Mouse (Mus musculus) neural tube, embryonic 11.5 days (tissue): Measurements from ENCODE around the gene Plaur. TPM values are rescaled to one million over a fixed set of nuclear protein-coding genes. Genes with fewer than 3 reads are reported as not detected.

ENCODE experiments used
- ATAC-seq: fragments of 200-750 bp; cut with Nextera tagmentation; 2 replicates; pipeline ENCODE4 v1.8.0; 2017; ENCODE audit warnings: moderate number of reproducible peaks, mild to moderate bottlenecking, moderate TSS enrichment, moderate library complexity; ENCODE audit not compliant: insufficient read depth, low FRiP score, low TSS enrichment
- DNase-seq: peaks from one replicate; pipeline ENCODE4 v3.0.0-alpha.2; 2015; ENCODE audit warnings: low spot score
- H3K27ac ChIP-seq: fragments of 300-500 bp; sonication (generic); 2 replicates; pipeline ENCODE4 v1.5.1; 2014; ENCODE audit warnings: low read depth, mild to moderate bottlenecking, low read length
- H3K27me3 ChIP-seq: fragments of 300-500 bp; sonication (generic); 2 replicates; pipeline ENCODE4 v1.6.1; 2014; ENCODE audit warnings: mild to moderate bottlenecking, low read length, mixed read lengths; ENCODE audit not compliant: control insufficient read depth, insufficient read depth
- H3K36me3 ChIP-seq: fragments of 300-500 bp; sonication (generic); 2 replicates; pipeline ENCODE4 v1.6.1; 2014; ENCODE audit warnings: mild to moderate bottlenecking, low read length, moderate library complexity, mixed read lengths; ENCODE audit not compliant: control insufficient read depth, insufficient read depth
- H3K4me1 ChIP-seq: fragments of 300-500 bp; sonication (generic); 2 replicates; pipeline ENCODE4 v1.6.1; 2014; ENCODE audit warnings: low read length, mixed read lengths; ENCODE audit not compliant: control insufficient read depth, insufficient read depth
- H3K4me2 ChIP-seq: fragments of 300-500 bp; sonication (generic); 2 replicates; pipeline ENCODE4 v1.6.1; 2014; ENCODE audit warnings: low read depth, mild to moderate bottlenecking, moderate library complexity
- H3K4me3 ChIP-seq: fragments of 300-500 bp; sonication (generic); 2 replicates; pipeline ENCODE4 v1.5.1; 2014; ENCODE audit warnings: low read depth, low read length
- H3K9ac ChIP-seq: fragments of 300-500 bp; sonication (generic); 2 replicates; pipeline ENCODE4 v1.6.1; 2014; ENCODE audit warnings: mild to moderate bottlenecking, low read length
- H3K9me3 ChIP-seq: fragments of 300-500 bp; sonication (generic); 2 replicates; pipeline ENCODE4 v1.6.1; 2016; ENCODE audit warnings: low read length; ENCODE audit not compliant: control insufficient read depth
- WGBS: fragments of 180-500 bp; shearing (Covaris S2); extraction: QIAGEN DNeasy Blood & Tissue Kit; methylation state at CpG from one replicate; pipeline ENCODE4 v1.1.7; 2014; 5-methylcytosine and 5-hydroxymethylcytosine counted together
- polyA plus RNA-seq: library from polyadenylated mRNA; unstranded; fragments of >200 nt; fragmentation: Nextera tagmentation; extraction: Ambion mirVana; gene quantifications from 2 replicates; pipeline ENCODE4 v1.2.1, GENCODE M21; 2014

Plaur gene
- polyA plus RNA-seq, 1 experiment from 2014 or later = 1.5 TPM

GRCm38 (mm10) chr7:24439191-24439590 is 23.1 kb upstream of the Plaur start:
- Histone ChIP-seq H3K36me3 (no peaks in the 10 kb centered on the region), H3K4me2 (no peak overlapping the region), H3K27me3 (no peaks in the 10 kb centered on the region), H3K4me1 (no peaks in the 10 kb centered on the region), H3K9me3 (no peaks in the 10 kb centered on the region), H3K9ac (no peak overlapping the region), H3K27ac (no peak overlapping the region), H3K4me3 (no peak overlapping the region)
- ATAC-seq = no peak
- 83% methylated on average over 6 of the region's 6 CpGs for WGBS
- DNase-seq = no peak

GRCm38 (mm10) chr7:24439891-24440290 is 22.4 kb upstream of the Plaur start:
- Histone ChIP-seq H3K9me3 (no peaks in the 10 kb centered on the region), H3K4me3 (no peak overlapping the region), H3K36me3 (no peaks in the 10 kb centered on the region), H3K27me3 (no peaks in the 10 kb centered on the region), H3K27ac (no peak overlapping the region), H3K9ac (no peak overlapping the region), H3K4me2 (no peak overlapping the region), H3K4me1 (no peaks in the 10 kb centered on the region)
- WGBS = 78% methylated on average over 7 of the region's 7 CpGs
- ATAC-seq (no peak), DNase-seq (no peak)

- Histone ChIP-seq H3K27ac (no peak overlapping the region), H3K4me3 (no peak overlapping the region), H3K9ac (no peak overlapping the region), H3K27me3 (no peaks in the 10 kb centered on the region), H3K4me2 (no peak overlapping the region), H3K9me3 (no peaks in the 10 kb centered on the region), H3K4me1 (no peaks in the 10 kb centered on the region), H3K36me3 (no peaks in the 10 kb centered on the region)
- DNase-seq (peak; percentile 64), ATAC-seq (no peak)
- WGBS = 6% methylated on average over 1 of the region's 1 CpGs
Measured at GRCm38 (mm10) chr7:24441785-24442184, 20.5 kb upstream of the Plaur start.

GRCm38 (mm10) chr7:24442313-24442712 is 20.0 kb upstream of the Plaur start:
- H3K9ac ChIP-seq = no peak overlapping the region
- no peak overlapping the region for H3K4me3 ChIP-seq
- no peak overlapping the region for H3K27ac ChIP-seq
- H3K9me3 ChIP-seq = no peaks in the 10 kb centered on the region
- ATAC-seq (no peak), DNase-seq (no peak)
- no peaks in the 10 kb centered on the region for H3K27me3 ChIP-seq
- H3K36me3 ChIP-seq = no peaks in the 10 kb centered on the region
- no peaks in the 10 kb centered on the region for H3K4me1 ChIP-seq
- WGBS = 84% methylated on average over 8 of the region's 8 CpGs
- no peak overlapping the region for H3K4me2 ChIP-seq

GRCm38 (mm10) chr7:24445266-24445926 is 16.9 kb upstream of the Plaur start:
- Histone ChIP-seq H3K27me3 (no peaks in the 10 kb centered on the region), H3K4me2 (no peak overlapping the region), H3K4me3 (no peak overlapping the region), H3K4me1 (no peaks in the 10 kb centered on the region), H3K36me3 (no peaks in the 10 kb centered on the region), H3K27ac (no peak overlapping the region), H3K9ac (no peak overlapping the region), H3K9me3 (no peaks in the 10 kb centered on the region)
- WGBS = 91% methylated on average over 9 of the region's 9 CpGs
- ATAC-seq = no peak
- no peak for DNase-seq

GRCm38 (mm10) chr7:24446697-24447340 is 15.5 kb upstream of the Plaur start:
- WGBS = 81% methylated on average over 7 of the region's 7 CpGs
- H3K9me3 ChIP-seq = no peaks in the 10 kb centered on the region
- H3K36me3 ChIP-seq = no peaks in the 10 kb centered on the region
- DNase-seq (no peak), ATAC-seq (no peak)
- H3K4me1 ChIP-seq = no peaks in the 10 kb centered on the region
- no peak overlapping the region for H3K27ac ChIP-seq
- H3K4me3 ChIP-seq = no peak overlapping the region
- no peak overlapping the region for H3K4me2 ChIP-seq
- H3K9ac ChIP-seq = no peak overlapping the region
- H3K27me3 ChIP-seq = no peaks in the 10 kb centered on the region

GRCm38 (mm10) chr7:24448782-24449517 is 13.3 kb upstream of the Plaur start:
- WGBS = 66% methylated on average over 14 of the region's 14 CpGs
- Histone ChIP-seq H3K4me2 (no peak overlapping the region), H3K36me3 (no peaks in the 10 kb centered on the region), H3K4me1 (no peaks in the 10 kb centered on the region), H3K27ac (no peak overlapping the region), H3K4me3 (no peak overlapping the region), H3K9me3 (no peaks in the 10 kb centered on the region), H3K9ac (no peak overlapping the region), H3K27me3 (no peaks in the 10 kb centered on the region)
- no peak for ATAC-seq
- DNase-seq = no peak

- Histone ChIP-seq H3K4me1 (no peaks in the 10 kb centered on the region), H3K36me3 (no peaks in the 10 kb centered on the region), H3K27ac (no peak overlapping the region), H3K4me2 (no peak overlapping the region), H3K27me3 (no peaks in the 10 kb centered on the region), H3K9me3 (no peaks in the 10 kb centered on the region), H3K4me3 (no peak overlapping the region), H3K9ac (no peak overlapping the region)
- ATAC-seq (no peak), DNase-seq (no peak)
- 65% methylated on average over 9 of the region's 9 CpGs for WGBS
Measured at GRCm38 (mm10) chr7:24450585-24451017, 11.7 kb upstream of the Plaur start.
